Mouse (Mus musculus): ENCODE results near the gene Padi1.
A peak's percentile ranks its signal among the peaks of the same experiment; 100 is the strongest.

Gene Padi1

DNA sequence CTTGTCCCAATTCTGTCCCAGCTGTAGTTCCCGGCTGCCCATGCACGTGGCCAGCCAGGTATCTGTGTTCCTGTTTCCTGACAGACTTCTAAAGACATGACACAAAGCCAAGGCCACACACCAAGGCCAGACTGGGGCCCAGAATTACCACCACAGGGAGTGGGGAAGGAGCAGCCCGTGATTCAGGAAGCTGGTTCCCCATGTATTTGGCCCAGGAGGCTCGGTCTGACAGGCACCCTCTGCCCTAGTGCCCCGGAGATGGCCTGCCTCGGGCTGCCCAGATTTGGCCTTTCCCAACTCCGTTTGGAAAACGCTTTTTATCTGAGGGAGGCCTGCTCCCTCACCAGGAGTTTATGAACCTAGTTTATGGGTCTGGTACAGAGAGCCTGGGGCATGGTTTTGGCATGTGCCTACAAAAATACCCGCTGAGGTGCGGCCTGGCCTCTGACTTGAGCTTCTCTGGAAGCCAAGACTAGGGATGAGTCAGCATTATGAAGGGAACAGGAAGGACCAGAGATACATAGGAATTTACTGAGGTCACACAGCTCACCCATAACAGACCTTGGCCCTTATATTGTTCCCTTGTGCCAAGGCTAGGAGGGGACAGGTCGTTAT, 16.6 kb upstream of the Padi1 start:
- no peak for DNase-seq (ENCODE audit: low spot score in 2 of 2)

DNA sequence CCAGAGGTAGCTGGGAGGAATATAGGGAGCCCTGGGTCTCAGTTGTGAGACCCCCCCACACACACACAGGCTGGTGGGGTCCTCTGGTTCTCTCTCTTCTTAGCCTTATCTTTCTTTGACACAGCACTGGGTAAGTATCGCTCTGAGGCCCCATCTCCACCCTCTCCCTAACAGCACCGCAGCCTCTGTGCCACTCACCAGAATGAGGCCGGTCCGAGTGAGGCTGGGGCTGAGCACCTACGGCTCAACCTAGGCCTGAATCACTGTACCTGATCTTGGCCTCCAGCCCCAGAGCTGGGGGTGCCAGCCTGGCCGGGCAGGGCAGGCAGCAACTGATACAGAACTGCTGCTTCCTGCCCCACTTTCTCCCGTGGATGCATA, 15.2 kb upstream of the Padi1 start:
- no peak for DNase-seq (ENCODE audit: low spot score in 2 of 2)

- DNase-seq (ENCODE audit: low spot score in 2 of 2), result peak in 1 of 2 experiments; percentile 19
Measured at GRCm38 (mm10) chr4:140860125-140860766, 14.7 kb upstream of the Padi1 start.

- DNase-seq (ENCODE audit: low spot score in 2 of 2), result peak in 1 of 2 experiments; percentile 20
Measured at GRCm38 (mm10) chr4:140859291-140859690, 13.7 kb upstream of the Padi1 start.

GRCm38 (mm10) chr4:140857813-140858212, 12.2 kb upstream of the Padi1 start:
- DNase-seq (ENCODE audit: low spot score in 2 of 2), result no peak

DNA sequence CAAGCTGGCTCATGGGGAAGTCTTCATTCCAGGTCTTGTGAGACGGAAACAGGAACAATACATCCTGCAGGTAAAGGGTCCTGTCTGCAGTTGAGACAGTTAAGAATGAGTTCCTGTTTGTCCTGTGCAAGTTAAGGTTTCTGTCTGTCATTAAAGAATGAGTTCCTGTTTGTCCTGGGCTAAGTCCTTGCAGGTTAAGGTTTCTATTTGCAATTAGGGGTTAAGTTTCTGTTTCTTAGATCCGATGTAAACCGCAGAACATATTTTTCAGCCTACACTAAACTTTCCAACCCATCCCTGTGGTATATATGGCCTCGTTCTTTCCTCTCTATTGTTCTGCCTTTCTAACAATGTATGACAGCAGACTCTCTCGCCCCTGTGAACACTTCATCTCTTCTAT, 11.5 kb upstream of the Padi1 start:
- DNase-seq (ENCODE audit: low spot score in 2 of 2), result no peak

DNA sequence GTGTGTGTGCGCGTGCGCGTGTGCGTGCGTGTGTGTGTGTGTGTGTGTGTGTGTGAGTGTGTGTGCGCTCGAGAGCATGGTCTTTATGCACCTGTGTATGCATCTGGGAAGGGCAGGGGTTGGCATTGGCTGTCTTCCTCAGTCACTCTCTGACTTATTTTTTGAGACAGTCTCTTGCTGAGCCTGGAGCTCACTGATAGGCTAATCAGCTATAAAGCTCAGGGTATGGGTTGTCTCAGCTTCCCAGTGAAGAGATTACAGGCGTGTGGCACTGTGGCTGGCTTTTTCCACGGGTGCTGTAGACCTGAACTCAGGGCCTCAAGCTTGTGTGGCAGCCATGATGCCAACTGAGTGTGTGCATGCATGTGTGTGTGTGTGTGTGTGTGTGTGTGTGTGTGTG, 9.6 kb upstream of the Padi1 start:
- peak in 1 of 2 experiments; percentile 14 for DNase-seq (ENCODE audit: low spot score in 2 of 2)

- DNase-seq (ENCODE audit: low spot score in 2 of 2), result no peak
Measured at GRCm38 (mm10) chr4:140854455-140854864, 8.9 kb upstream of the Padi1 start.

DNA sequence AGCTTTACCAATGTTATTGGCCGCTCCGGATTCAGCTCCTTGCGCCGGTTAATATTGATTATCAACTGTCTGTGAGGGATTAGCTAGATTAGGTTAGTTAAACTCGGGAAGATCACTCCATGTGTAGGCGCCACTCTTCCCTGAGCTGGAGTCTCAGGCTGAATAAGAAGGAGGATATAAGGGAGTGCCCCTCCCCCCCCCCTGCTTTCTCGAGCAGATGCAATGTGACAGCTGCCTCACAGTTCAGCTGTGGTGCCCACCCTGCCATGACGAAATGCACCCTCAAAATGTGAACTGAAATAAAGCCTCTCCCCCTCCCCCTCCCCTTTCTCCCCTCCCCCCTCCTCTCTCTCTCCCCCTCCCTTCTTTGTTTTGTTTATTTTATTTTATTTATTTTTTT, 8.0 kb upstream of the Padi1 start:
- DNase-seq (ENCODE audit: low spot score in 2 of 2), result no peak

- no peak for DNase-seq (ENCODE audit: low spot score in 2 of 2)
Measured at GRCm38 (mm10) chr4:140849310-140849709, 3.7 kb upstream of the Padi1 start.

DNA sequence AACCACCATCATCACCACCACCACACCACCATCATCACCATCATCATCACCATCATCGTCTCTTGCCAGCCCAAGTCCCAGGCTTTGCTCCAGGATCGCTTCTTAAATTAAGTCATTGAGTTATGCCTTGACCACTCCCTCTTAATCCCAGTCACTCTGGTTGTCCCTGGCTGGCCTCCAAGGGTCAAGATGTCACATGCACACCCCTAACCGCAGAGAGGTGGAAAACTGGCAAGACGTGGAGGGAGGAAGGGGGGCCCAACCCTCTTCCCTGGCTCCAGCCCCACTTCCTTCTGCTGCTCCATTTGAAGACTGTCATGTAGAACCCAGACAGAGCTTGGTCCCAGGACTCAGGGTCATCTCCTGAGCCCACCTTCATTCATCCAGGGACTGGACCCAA, 587 bp downstream of the Padi1 start:
- DNase-seq (ENCODE audit: low spot score in 2 of 2), result no peak

- DNase-seq (ENCODE audit: low spot score in 2 of 2), result no peak
Measured at GRCm38 (mm10) chr4:140843670-140844280, 1.8 kb downstream of the Padi1 start.

GRCm38 (mm10) chr4:140842909-140843308, 2.7 kb downstream of the Padi1 start:
- no peak for DNase-seq (ENCODE audit: low spot score in 2 of 2)

DNA sequence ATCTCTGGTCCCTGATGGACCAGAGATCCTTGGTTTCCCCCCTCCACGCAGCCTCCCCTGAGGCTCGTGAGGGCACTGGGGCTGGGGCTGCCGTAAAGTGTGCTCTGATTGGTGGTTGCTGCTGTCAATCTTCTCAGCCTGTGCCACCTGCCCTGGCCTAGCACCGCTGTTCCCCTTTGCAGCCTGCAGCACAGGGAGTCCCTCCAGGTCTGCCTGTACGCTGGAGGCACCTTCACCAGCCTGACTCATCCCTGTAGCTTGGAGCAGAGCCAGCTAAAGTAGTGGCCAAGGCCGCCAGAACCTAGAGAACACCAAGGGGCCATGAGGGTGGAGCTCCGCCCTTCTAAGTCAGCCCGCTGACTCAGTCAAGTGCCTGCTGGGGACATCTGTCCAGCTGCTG, 7.7 kb downstream of the Padi1 start:
- DNase-seq (ENCODE audit: low spot score in 2 of 2), result no peak

DNA sequence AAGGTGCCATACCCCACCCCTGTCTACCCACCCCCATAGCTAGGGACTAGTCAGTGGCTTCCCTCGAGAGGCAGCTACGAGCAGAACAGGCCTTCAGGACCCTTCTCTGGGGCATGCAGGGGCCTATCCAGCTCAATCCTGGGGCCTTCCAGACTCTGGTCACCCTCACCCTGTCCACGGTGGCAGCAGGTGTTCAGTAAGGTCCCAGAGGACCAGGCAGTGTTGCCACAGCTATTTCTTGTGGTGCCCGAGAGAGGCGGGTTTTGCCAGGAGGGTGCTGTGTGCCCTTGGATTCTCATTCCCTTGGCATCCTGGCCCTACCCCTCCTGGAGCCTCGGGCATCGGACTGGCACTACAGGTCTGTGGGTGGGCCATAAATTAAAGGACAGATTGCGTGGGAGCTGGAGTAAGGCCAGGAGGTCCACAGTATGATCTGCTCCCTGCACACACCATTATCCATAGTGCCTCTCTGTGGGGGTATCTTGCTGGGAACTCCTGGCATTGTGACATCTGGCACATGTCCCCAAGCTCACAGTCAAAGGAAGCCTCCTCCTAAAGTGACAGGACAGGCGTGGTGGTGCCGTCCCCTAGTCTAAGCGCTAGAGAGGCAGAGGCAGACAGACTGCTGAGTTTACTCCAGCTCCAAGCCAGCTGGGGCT, 9.2 kb downstream of the Padi1 start:
- no peak for DNase-seq (ENCODE audit: low spot score in 2 of 2)

DNA sequence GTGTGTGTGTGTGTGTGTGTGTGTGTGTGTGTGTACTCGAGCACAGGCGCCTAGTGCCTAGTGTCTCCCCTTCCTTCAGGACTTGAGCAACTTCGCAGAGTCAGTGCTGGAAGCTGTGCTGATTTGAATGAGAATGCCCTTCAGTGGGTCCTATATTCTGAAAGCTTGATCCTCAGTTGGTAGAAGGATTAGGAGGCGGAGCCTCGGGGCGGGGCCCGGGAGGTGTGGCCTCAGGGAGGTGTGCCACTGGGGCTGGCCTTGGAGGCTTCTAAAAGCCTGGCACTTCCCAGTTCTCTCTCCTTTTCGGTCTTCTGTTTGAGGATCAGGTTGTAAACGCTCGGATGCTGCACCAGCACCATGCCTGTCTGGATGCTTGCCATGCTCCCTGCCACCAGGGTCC, 9.9 kb downstream of the Padi1 start:
- DNase-seq (ENCODE audit: low spot score in 2 of 2), result peak in 1 of 2 experiments; percentile 19

GRCm38 (mm10) chr4:140834327-140834934, 11.1 kb downstream of the Padi1 start:
- no peak for DNase-seq (ENCODE audit: low spot score in 2 of 2)

DNA sequence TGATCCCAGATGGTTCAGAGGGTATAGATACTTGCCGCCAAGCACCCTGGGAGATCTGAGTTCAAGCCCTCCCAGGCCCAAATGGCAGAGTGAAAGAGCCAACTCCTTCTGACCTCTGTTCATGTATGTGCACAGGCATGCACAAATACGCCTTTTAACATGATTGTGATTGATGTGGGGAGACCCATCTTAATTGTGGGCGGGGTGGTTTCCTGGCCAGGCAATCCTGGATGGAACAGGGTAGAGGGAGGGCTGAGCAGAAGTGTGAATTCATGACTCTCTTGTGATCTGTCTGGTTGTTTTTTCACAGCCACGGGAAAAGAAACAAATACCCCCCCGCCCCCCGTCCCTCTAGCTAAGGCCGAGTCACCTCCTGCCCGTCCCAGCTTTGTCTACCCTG, 12.8 kb downstream of the Padi1 start:
- DNase-seq (ENCODE audit: low spot score in 2 of 2), result no peak

- no peak for DNase-seq (ENCODE audit: low spot score in 2 of 2)
Measured at GRCm38 (mm10) chr4:140831808-140832207, 13.8 kb downstream of the Padi1 start.

GRCm38 (mm10) chr4:140827237-140827636, 18.3 kb downstream of the Padi1 start:
- DNase-seq (ENCODE audit: low spot score in 2 of 2), result no peak

DNA sequence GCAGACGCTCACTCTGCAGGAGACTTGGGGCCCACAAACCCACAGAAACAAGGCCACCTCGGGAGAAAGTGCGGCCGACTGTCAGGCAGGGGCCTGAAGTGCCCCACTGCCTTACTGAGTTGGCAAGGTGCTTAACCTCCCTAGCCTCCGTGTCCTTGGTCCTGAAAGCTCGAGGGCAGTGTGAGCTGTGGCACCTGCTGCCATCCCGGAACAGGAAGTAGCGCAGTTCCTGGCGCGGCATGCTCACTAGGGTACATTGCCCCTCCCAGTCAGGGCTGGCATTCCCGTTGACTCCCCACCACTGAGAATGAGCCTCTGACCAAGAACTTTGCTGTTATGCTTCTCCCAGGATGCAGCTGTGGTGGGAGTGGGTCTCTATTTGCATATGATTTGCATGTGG, 19.6 kb downstream of the Padi1 start:
- no peak for DNase-seq (ENCODE audit: low spot score in 2 of 2)

- DNase-seq (ENCODE audit: low spot score in 2 of 2), result peak; percentile 36 to 59
Measured at GRCm38 (mm10) chr4:140821988-140822387, 23.6 kb downstream of the Padi1 start.
